Mouse (Mus musculus): ENCODE data around the gene Atad2b. TPM values are rescaled to one million over a fixed set of nuclear protein-coding genes. Genes with fewer than 3 reads are reported as not detected.

Atad2b gene
- total RNA-seq, 2 experiments from 2014 or later, result 13.2 to 15.8 TPM

- intact Hi-C loops (cut with DNase I), result no loop called here
- no peak for DNase-seq
Observed at GRCm38 (mm10) chr12:5067590-5067989, 150.4 kb downstream of the Atad2b start.

- DNase-seq, result no peak
Observed at GRCm38 (mm10) chr12:5070131-5070530, 153.0 kb downstream of the Atad2b start.

GRCm38 (mm10) chr12:5073191-5073590, 156.0 kb downstream of the Atad2b start:
- intact Hi-C loops (cut with DNase I), result no loop called here
- peak; percentile 7 to 14 for DNase-seq

More at GRCm38 (mm10) chr12:5070131-5070530, 153.0 kb downstream of the Atad2b start:
- intact Hi-C loops (cut with DNase I), result no loop called here

- intact Hi-C loops (cut with DNase I), result no loop called here
- no peak for DNase-seq
Observed at GRCm38 (mm10) chr12:5081480-5081879, 164.3 kb downstream of the Atad2b start.

- no peak for DNase-seq
- intact Hi-C loops (cut with DNase I), result no loop called here
Observed at GRCm38 (mm10) chr12:5084714-5085113, 167.6 kb downstream of the Atad2b start.

- intact Hi-C loops (cut with DNase I), result no loop called here
- DNase-seq, result peak; percentile 8 to 15
Observed at GRCm38 (mm10) chr12:5087787-5088519, 170.8 kb downstream of the Atad2b start.

- no peak for DNase-seq
- intact Hi-C loops (cut with DNase I), result no loop called here
Observed at GRCm38 (mm10) chr12:5088639-5089038, 171.5 kb downstream of the Atad2b start.

Other genes starting within 250 kb of the Atad2b start
- gene Fam228a, start 178.9 kb upstream of the Atad2b start, total RNA-seq (2021), result not detected
- gene Pfn4, start 148.3 kb upstream of the Atad2b start, total RNA-seq (2021), result 1 to 10 TPM; 2.2 to 3.4 TPM
- 1 to 10 TPM; 2.0 to 3.4 TPM for gene Fam228b, start 148.1 kb upstream of the Atad2b start, total RNA-seq (2021)
- gene Sf3b6, start 99.8 kb upstream of the Atad2b start, total RNA-seq (2021), result 10 to 100 TPM; 41.8 to 46.9 TPM
- gene Fkbp1b, start 75.8 kb upstream of the Atad2b start, total RNA-seq (2021), result 1 to 10 TPM; 1.3 to 1.5 TPM
- gene Wdcp, start 74.0 kb upstream of the Atad2b start, total RNA-seq (2021), result 1 to 10 TPM; 7.7 to 8.4 TPM
- gene Mfsd2b, start 43.0 kb upstream of the Atad2b start, total RNA-seq (2021), result under 1 TPM; 0.42 to 0.65 TPM
- gene Ubxn2a, start 9.6 kb upstream of the Atad2b start, total RNA-seq (2021), result 10 to 100 TPM; 67.8 to 69.2 TPM